Comparison of ENCODE assay signal across 25 mouse cellular contexts in genomic region chr6:147964739-147965138, GRCm38 (mm10).
DNase-seq lines count a peak whose midpoint lies in the region; ATAC-seq and TF ChIP-seq lines count a peak whose summit lies in the region.
"Had no signal": no experiment of that assay in that cellular context is flagged by ENCODE, and none has a peak within 500 bp of the region (broad histone marks: within the 10 kb centered on the region; RNA-seq: fewer than 3 reads in every experiment).

No protein-coding gene starts in this region.

- WGBS in intestine, embryonic 16.5 days, result 87% methylated on average over 4 of the region's 4 CpGs

- H3K9ac ChIP-seq in intestine, embryonic 16.5 days (ENCODE audit: low read depth, low read length), result no peak overlapping the region
- H3K9ac ChIP-seq: embryonic facial prominence, embryonic 12.5 days; embryonic facial prominence, embryonic 15.5 days; forebrain, embryonic 12.5 days; forebrain, embryonic 15.5 days; heart, embryonic 13.5 days; hindbrain, embryonic 14.5 days had no signal

- TF ChIP-seq POLR2A in embryonic fibroblast, embryonic 13.5 days (IDR thresholded peaks at IDR 0.05; ENCODE audit: low read depth, low read length), result no peak

- H3K27ac ChIP-seq in embryonic fibroblast, embryonic 13.5 days (ENCODE audit: insufficient read depth, low read length), result peak overlapping the region; percentile 69
- H3K27ac ChIP-seq in intestine, embryonic 16.5 days (ENCODE audit: low read length), result no peak overlapping the region
- H3K27ac ChIP-seq: embryonic facial prominence, embryonic 12.5 days; embryonic facial prominence, embryonic 15.5 days; forebrain, embryonic 12.5 days; forebrain, embryonic 15.5 days; heart, embryonic 10.5 days; heart, embryonic 13.5 days; hindbrain, embryonic 14.5 days had no signal

- no peak overlapping the region for H3K4me2 ChIP-seq in intestine, embryonic 16.5 days (ENCODE audit: low read depth, low read length)
- H3K4me2 ChIP-seq: embryonic facial prominence, embryonic 12.5 days; embryonic facial prominence, embryonic 15.5 days; forebrain, embryonic 12.5 days; forebrain, embryonic 15.5 days; heart, embryonic 13.5 days; hindbrain, embryonic 14.5 days had no signal

- intact Hi-C loops in left cerebral cortex, postnatal 36 days (cut with DNase I), result no loop called here

- no peaks in the 10 kb centered on the region for H3K36me3 ChIP-seq in intestine, embryonic 16.5 days (ENCODE audit: control insufficient read depth, insufficient read depth, low read length)
- H3K36me3 ChIP-seq: embryonic facial prominence, embryonic 12.5 days; embryonic facial prominence, embryonic 15.5 days; forebrain, embryonic 12.5 days; forebrain, embryonic 15.5 days; heart, embryonic 10.5 days; heart, embryonic 13.5 days had no signal

- H3K4me1 ChIP-seq in embryonic fibroblast, embryonic 13.5 days (ENCODE audit: control insufficient read depth, insufficient read depth, low read length), result peaks cover 4% of the 10 kb centered on the region; the same call in 1 of the 2 replicates
- H3K4me1 ChIP-seq in intestine, embryonic 16.5 days (ENCODE audit: control insufficient read depth, insufficient read depth, low read length), result no peaks in the 10 kb centered on the region
- H3K4me1 ChIP-seq: embryonic facial prominence, embryonic 12.5 days; embryonic facial prominence, embryonic 15.5 days; forebrain, embryonic 12.5 days; forebrain, embryonic 15.5 days; heart, embryonic 10.5 days; heart, embryonic 13.5 days had no signal

- no peaks in the 10 kb centered on the region for H3K27me3 ChIP-seq in intestine, embryonic 16.5 days (replicated peaks; ENCODE audit: control insufficient read depth, insufficient read depth, low read length)
- H3K27me3 ChIP-seq: embryonic facial prominence, embryonic 12.5 days; embryonic facial prominence, embryonic 15.5 days; forebrain, embryonic 12.5 days; forebrain, embryonic 15.5 days; heart, embryonic 13.5 days had no signal

- no peak for TF ChIP-seq CTCF in embryonic fibroblast, embryonic 13.5 days (IDR thresholded peaks at IDR 0.05; ENCODE audit: borderline replicate concordance, insufficient read depth, low read length)

- H3K9me3 ChIP-seq in intestine, embryonic 16.5 days (ENCODE audit: control insufficient read depth, low read length), result no peaks in the 10 kb centered on the region
- H3K9me3 ChIP-seq: embryonic facial prominence, embryonic 12.5 days; embryonic facial prominence, embryonic 15.5 days; forebrain, embryonic 12.5 days; forebrain, embryonic 15.5 days; heart, embryonic 10.5 days; heart, embryonic 13.5 days had no signal

- DNase-seq in 3T3-L1 (ENCODE audit: low read depth, low spot score), result peak; percentile 80
- peak; percentile 25 for DNase-seq in Muller cell, postnatal 12 days (ENCODE audit: inconsistent ontology term)
- no peak for DNase-seq in left cerebral cortex, postnatal 36 days (ENCODE audit: low spot score in 2 of 2)
- no peak for DNase-seq in kidney, postnatal 25 days
- DNase-seq: adrenal gland, adult 8-10 months; adrenal gland, postnatal 25 days; cerebellum, adult 11 months; cerebellum, adult 2 months; cerebellum, adult 9-11 months; cerebellum, postnatal 25 days; gastrocnemius, postnatal 25 days; heart, adult 18-20 months; heart, postnatal 14 days; heart, postnatal 4 days; kidney, adult 11 months had no signal

- H3K4me3 ChIP-seq in embryonic fibroblast, embryonic 13.5 days (ENCODE audit: insufficient read depth, low read length), result no peak overlapping the region
- H3K4me3 ChIP-seq in intestine, embryonic 16.5 days (ENCODE audit: low read length), result no peak overlapping the region
- H3K4me3 ChIP-seq: embryonic facial prominence, embryonic 12.5 days; embryonic facial prominence, embryonic 15.5 days; erythroblast, embryonic 14.5 days; forebrain, embryonic 12.5 days; forebrain, embryonic 15.5 days; heart, embryonic 10.5 days; heart, embryonic 13.5 days had no signal

- no peak for ATAC-seq in intestine, embryonic 16.5 days
- ATAC-seq: forebrain, embryonic 15.5 days had no signal

Comparison
In these comparisons a context has a peak if more than half of its experiments do, and no peak if none do; other contexts are left out.
1. DNase-seq: peak in 3T3-L1 (single experiment) and Muller cell, postnatal 12 days (single experiment); none in left cerebral cortex, postnatal 36 days (0 of 2) and kidney, postnatal 25 days (0 of 2).